Mouse (Mus musculus): ENCODE measurements at regions not wholly inside any gene's neighbourhood (a gene's known extent, or its start where the extent isn't known, plus 50 kb on each side); places are given as distances from the start of the nearest gene placed in this dataset.

- WGBS: 76% methylated on average over 3 of the region's 3 CpGs
- Histone ChIP-seq H3K4me1 (ENCODE audit: control insufficient read depth, insufficient read depth, insufficient read length, low read length) (no peaks in the 10 kb centered on the region), H3K27me3 (ENCODE audit: control insufficient read depth, insufficient read depth, low read length) (no peaks in the 10 kb centered on the region), H3K4me3 (ENCODE audit: low read depth, low read length) (no peak overlapping the region), H3K36me3 (ENCODE audit: control insufficient read depth, insufficient read depth, low read length) (no peaks in the 10 kb centered on the region), H3K27ac (ENCODE audit: insufficient read depth, low read depth, low read length) (no peak overlapping the region)
- TF ChIP-seq CTCF (IDR thresholded peaks at IDR 0.05; ENCODE audit: extremely low read depth, insufficient read length, insufficient replicate concordance, low read depth, low read length) (no peak), POLR2A (IDR thresholded peaks at IDR 0.05; ENCODE audit: low read depth, low read length) (no peak)
Measured at GRCm38 (mm10) chr7:72691396-72691795, 385.0 kb upstream of the Mctp2 start.

GRCm38 (mm10) chr7:72691859-72692258, 385.5 kb upstream of the Mctp2 start:
- TF ChIP-seq CTCF (IDR thresholded peaks at IDR 0.05; ENCODE audit: extremely low read depth, insufficient read length, insufficient replicate concordance, low read depth, low read length): no peak
- WGBS: 78% methylated on average over 9 of the region's 9 CpGs

GRCm38 (mm10) chr7:72696736-72697135, 390.3 kb upstream of the Mctp2 start:
- Histone ChIP-seq H3K4me1 (ENCODE audit: control insufficient read depth, insufficient read depth, insufficient read length, low read length) (no peaks in the 10 kb centered on the region), H3K36me3 (ENCODE audit: control insufficient read depth, insufficient read depth, low read length) (no peaks in the 10 kb centered on the region), H3K27me3 (ENCODE audit: control insufficient read depth, insufficient read depth, low read length) (no peaks in the 10 kb centered on the region), H3K27ac (ENCODE audit: insufficient read depth, low read depth, low read length) (no peak overlapping the region), H3K4me3 (ENCODE audit: low read depth, low read length) (no peak overlapping the region)
- TF ChIP-seq CTCF (IDR thresholded peaks at IDR 0.05; ENCODE audit: extremely low read depth, insufficient read length, insufficient replicate concordance, low read depth, low read length): no peak
- TF ChIP-seq POLR2A (IDR thresholded peaks at IDR 0.05; ENCODE audit: low read depth, low read length): no peak
- WGBS: 78% methylated on average over 3 of the region's 3 CpGs

More at GRCm38 (mm10) chr7:72691859-72692258, 385.5 kb upstream of the Mctp2 start:
- Histone ChIP-seq H3K27ac (ENCODE audit: insufficient read depth, low read depth, low read length) (no peak overlapping the region), H3K36me3 (ENCODE audit: control insufficient read depth, insufficient read depth, low read length) (no peaks in the 10 kb centered on the region), H3K27me3 (ENCODE audit: control insufficient read depth, insufficient read depth, low read length) (no peaks in the 10 kb centered on the region), H3K4me3 (ENCODE audit: low read depth, low read length) (no peak overlapping the region), H3K4me1 (ENCODE audit: control insufficient read depth, insufficient read depth, insufficient read length, low read length) (no peaks in the 10 kb centered on the region)

GRCm38 (mm10) chr7:72703652-72704341, 397.4 kb upstream of the Mctp2 start:
- no peaks in the 10 kb centered on the region for H3K27me3 ChIP-seq (ENCODE audit: control insufficient read depth, insufficient read depth, low read length)
- no peak overlapping the region for H3K27ac ChIP-seq (ENCODE audit: insufficient read depth, low read depth, low read length)
- H3K4me1 ChIP-seq (ENCODE audit: control insufficient read depth, insufficient read depth, insufficient read length, low read length): no peaks in the 10 kb centered on the region
- 80% methylated on average over 5 of the region's 5 CpGs for WGBS
- no peak for TF ChIP-seq CTCF (IDR thresholded peaks at IDR 0.05; ENCODE audit: extremely low read depth, insufficient read length, insufficient replicate concordance, low read depth, low read length)
- no peak for TF ChIP-seq POLR2A (IDR thresholded peaks at IDR 0.05; ENCODE audit: low read depth, low read length)
- no peak overlapping the region for H3K4me3 ChIP-seq (ENCODE audit: low read depth, low read length)
- no peaks in the 10 kb centered on the region for H3K36me3 ChIP-seq (ENCODE audit: control insufficient read depth, insufficient read depth, low read length)

GRCm38 (mm10) chr7:72711193-72712131, 405.1 kb upstream of the Mctp2 start:
- no peaks in the 10 kb centered on the region for H3K27me3 ChIP-seq (ENCODE audit: control insufficient read depth, insufficient read depth, low read length)
- TF ChIP-seq POLR2A (IDR thresholded peaks at IDR 0.05; ENCODE audit: low read depth, low read length) (no peak), CTCF (IDR thresholded peaks at IDR 0.05; ENCODE audit: extremely low read depth, insufficient read length, insufficient replicate concordance, low read depth, low read length) (no peak)
- no peaks in the 10 kb centered on the region for H3K4me1 ChIP-seq (ENCODE audit: control insufficient read depth, insufficient read depth, insufficient read length, low read length)
- H3K27ac ChIP-seq (ENCODE audit: insufficient read depth, low read depth, low read length): no peak overlapping the region
- H3K36me3 ChIP-seq (ENCODE audit: control insufficient read depth, insufficient read depth, low read length): no peaks in the 10 kb centered on the region
- WGBS: 58% methylated on average over 8 of the region's 8 CpGs
- H3K4me3 ChIP-seq (ENCODE audit: low read depth, low read length): no peak overlapping the region

GRCm38 (mm10) chr7:72715401-72715800, 409.0 kb upstream of the Mctp2 start:
- 65% methylated on average over 5 of the region's 5 CpGs for WGBS
- H3K4me3 ChIP-seq (ENCODE audit: low read depth, low read length): no peak overlapping the region
- no peak overlapping the region for H3K27ac ChIP-seq (ENCODE audit: insufficient read depth, low read depth, low read length)

GRCm38 (mm10) chr7:72716051-72716450, 409.6 kb upstream of the Mctp2 start:
- Histone ChIP-seq H3K4me3 (ENCODE audit: low read depth, low read length) (no peak overlapping the region), H3K4me1 (ENCODE audit: control insufficient read depth, insufficient read depth, insufficient read length, low read length) (no peaks in the 10 kb centered on the region), H3K27me3 (ENCODE audit: control insufficient read depth, insufficient read depth, low read length) (no peaks in the 10 kb centered on the region), H3K36me3 (ENCODE audit: control insufficient read depth, insufficient read depth, low read length) (no peaks in the 10 kb centered on the region), H3K27ac (ENCODE audit: insufficient read depth, low read depth, low read length) (no peak overlapping the region)
- TF ChIP-seq CTCF (IDR thresholded peaks at IDR 0.05; ENCODE audit: extremely low read depth, insufficient read length, insufficient replicate concordance, low read depth, low read length): no peak
- no peak for TF ChIP-seq POLR2A (IDR thresholded peaks at IDR 0.05; ENCODE audit: low read depth, low read length)
- 42% methylated on average over 1 of the region's 1 CpGs for WGBS

More at GRCm38 (mm10) chr7:72715401-72715800, 409.0 kb upstream of the Mctp2 start:
- Histone ChIP-seq H3K27me3 (ENCODE audit: control insufficient read depth, insufficient read depth, low read length) (no peaks in the 10 kb centered on the region), H3K36me3 (ENCODE audit: control insufficient read depth, insufficient read depth, low read length) (no peaks in the 10 kb centered on the region), H3K4me1 (ENCODE audit: control insufficient read depth, insufficient read depth, insufficient read length, low read length) (no peaks in the 10 kb centered on the region)
- TF ChIP-seq CTCF (IDR thresholded peaks at IDR 0.05; ENCODE audit: extremely low read depth, insufficient read length, insufficient replicate concordance, low read depth, low read length) (no peak), POLR2A (IDR thresholded peaks at IDR 0.05; ENCODE audit: low read depth, low read length) (no peak)
